Mouse (Mus musculus) limb, embryonic 15.5 days (tissue): ENCODE results near the gene Swt1. TPM values are rescaled to one million over a fixed set of nuclear protein-coding genes. Genes with fewer than 3 reads are reported as not detected.

Source experiments
- ATAC-seq: fragments of 200-750 bp; cut with Nextera tagmentation; 2 replicates; pipeline ENCODE4 v1.8.0; 2017; ENCODE audit warnings: low read depth, moderate TSS enrichment; ENCODE audit not compliant: insufficient number of reproducible peaks, low FRiP score, low TSS enrichment
- H3K27ac ChIP-seq: fragments of 300-500 bp; sonication (generic); 2 replicates; pipeline ENCODE4 v1.5.1; 2015; ENCODE audit warnings: moderate library complexity, mild to moderate bottlenecking, inconsistent platforms
- H3K27me3 ChIP-seq: fragments of 300-500 bp; sonication (generic); 2 replicates; pipeline ENCODE4 v1.6.1; 2015; ENCODE audit warnings: inconsistent platforms
- H3K36me3 ChIP-seq: fragments of 300-500 bp; sonication (generic); 2 replicates; pipeline ENCODE4 v1.6.1; 2015; ENCODE audit warnings: inconsistent platforms
- H3K4me1 ChIP-seq: fragments of 300-500 bp; sonication (generic); 2 replicates; pipeline ENCODE4 v1.6.1; 2015; ENCODE audit warnings: inconsistent platforms
- H3K4me2 ChIP-seq: fragments of 300-500 bp; sonication (generic); 2 replicates; pipeline ENCODE4 v1.6.1; 2015; ENCODE audit warnings: mild to moderate bottlenecking, inconsistent platforms
- H3K4me3 ChIP-seq: fragments of 300-500 bp; sonication (generic); 2 replicates; pipeline ENCODE4 v1.5.1; 2015; ENCODE audit warnings: mild to moderate bottlenecking, inconsistent platforms
- H3K9ac ChIP-seq: fragments of 300-500 bp; sonication (generic); 2 replicates; pipeline ENCODE4 v1.6.1; 2015; ENCODE audit warnings: inconsistent platforms
- H3K9me3 ChIP-seq: fragments of 300-500 bp; sonication (generic); 2 replicates; pipeline ENCODE4 v1.6.1; 2016; ENCODE audit warnings: inconsistent platforms
- WGBS: fragments of 180-500 bp; shearing (Covaris S2); methylation state at CpG from one replicate; pipeline ENCODE4 v1.1.7; 2015; 5-methylcytosine and 5-hydroxymethylcytosine counted together
- polyA plus RNA-seq: library from polyadenylated mRNA; unstranded; fragments of >200 nt; fragmentation: Nextera tagmentation; extraction: Ambion mirVana; gene quantifications from 2 replicates; pipeline ENCODE4 v1.2.1, GENCODE M21; 2015

Gene Swt1
- polyA plus RNA-seq, 1 experiment from 2014 or later, result 25.1 TPM

- ATAC-seq, result peak; percentile 45
- peaks cover 13% of the 10 kb centered on the region for H3K4me1 ChIP-seq
- H3K27ac ChIP-seq, result peak overlapping the region; percentile 86
- no peaks in the 10 kb centered on the region; the same call in 1 of the 2 replicates for H3K36me3 ChIP-seq
- peak overlapping the region; percentile 51 for H3K4me2 ChIP-seq
- H3K9ac ChIP-seq, result peak overlapping the region; percentile 68
- peak overlapping the region; percentile 84 for H3K4me3 ChIP-seq
- H3K27me3 ChIP-seq, result no peaks in the 10 kb centered on the region
- 0% methylated on average over 26 of the region's 26 CpGs for WGBS
- H3K9me3 ChIP-seq, result no peaks in the 10 kb centered on the region
Observed at GRCm38 (mm10) chr1:151427888-151428262, 380 bp downstream of the Swt1 start.

DNA sequence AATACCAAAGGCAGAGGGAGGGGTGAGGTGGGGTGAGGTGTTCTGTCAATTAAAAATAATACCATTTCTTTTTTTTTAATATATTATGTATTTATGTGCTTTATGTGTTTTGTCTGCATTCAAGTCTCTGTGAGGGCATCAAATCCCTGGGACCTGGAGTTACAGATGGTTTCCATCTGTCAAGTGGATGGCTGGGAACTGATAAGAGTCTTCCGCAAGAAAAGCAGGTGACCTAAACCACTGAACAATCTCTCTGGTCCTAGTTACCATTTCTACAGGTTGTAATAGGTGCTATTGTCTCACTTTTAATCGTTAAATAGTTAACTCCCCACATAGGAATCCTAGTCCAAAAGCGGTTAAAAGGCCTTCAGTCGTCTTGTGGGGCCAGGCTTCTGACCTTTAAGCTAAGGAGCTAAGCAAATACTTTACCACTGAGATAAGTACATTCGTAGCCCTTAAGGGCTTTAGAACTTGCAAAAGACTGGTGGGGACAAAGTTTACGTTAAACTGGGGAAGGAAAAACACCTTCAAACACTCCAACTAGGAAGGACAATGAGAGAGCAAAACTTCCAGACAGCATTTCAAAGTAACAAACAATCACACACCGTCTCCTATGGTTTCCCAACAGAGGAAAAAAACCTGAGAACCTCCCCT lies 1.2 kb downstream of the Swt1 start:
- Histone ChIP-seq H3K27me3 (no peaks in the 10 kb centered on the region), H3K27ac (no peak overlapping the region), H3K36me3 (peaks cover 4% of the 10 kb centered on the region; the same call in 1 of the 2 replicates), H3K4me3 (peak overlapping the region; percentile 84), H3K4me2 (peak overlapping the region; percentile 51), H3K9me3 (no peaks in the 10 kb centered on the region), H3K9ac (0 out of 2 replicates have a peak overlapping the region, but pooled peaks have one; percentile 68), H3K4me1 (peaks cover 13% of the 10 kb centered on the region)
- ATAC-seq, result no peak
- 15% methylated on average over 7 of the region's 7 CpGs for WGBS

GRCm38 (mm10) chr1:151422178-151422577 lies 6.1 kb downstream of the Swt1 start:
- H3K36me3 ChIP-seq, result peaks cover 26% of the 10 kb centered on the region
- no peak for ATAC-seq

DNA sequence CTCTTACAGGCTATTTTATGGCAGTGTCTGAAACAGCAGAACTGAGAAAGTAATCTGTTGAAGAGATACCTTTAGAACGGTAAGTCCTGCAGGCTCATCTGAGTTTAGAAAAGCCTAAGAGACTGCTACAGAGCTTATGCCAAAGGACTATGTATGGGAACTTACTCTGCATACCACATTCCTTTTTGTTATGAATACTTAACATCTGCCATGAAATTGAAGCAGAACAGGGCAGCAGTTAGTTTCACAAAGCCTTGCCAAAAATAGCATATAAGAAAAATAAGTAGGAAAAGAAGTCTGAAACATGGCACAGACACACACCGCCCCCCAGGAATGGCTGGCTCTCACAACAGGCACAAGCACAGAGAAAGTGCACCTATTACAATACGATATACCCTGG lies 18.4 kb downstream of the Swt1 start:
- H3K27me3 ChIP-seq, result no peaks in the 10 kb centered on the region
- no peaks in the 10 kb centered on the region for H3K4me1 ChIP-seq
- H3K27ac ChIP-seq, result no peak overlapping the region
- no peak for ATAC-seq
- H3K4me2 ChIP-seq, result no peak overlapping the region
- WGBS, result 40% methylated on average over 3 of the region's 3 CpGs
- H3K36me3 ChIP-seq, result peaks cover 8% of the 10 kb centered on the region; the same call in 1 of the 2 replicates
- H3K4me3 ChIP-seq, result no peak overlapping the region
- H3K9me3 ChIP-seq, result no peaks in the 10 kb centered on the region
- H3K9ac ChIP-seq, result no peak overlapping the region

More at GRCm38 (mm10) chr1:151422178-151422577, 6.1 kb downstream of the Swt1 start:
- H3K9me3 ChIP-seq, result no peaks in the 10 kb centered on the region
- no peak overlapping the region for H3K4me2 ChIP-seq
- peaks cover 4% of the 10 kb centered on the region for H3K4me1 ChIP-seq
- H3K27me3 ChIP-seq, result no peaks in the 10 kb centered on the region
- H3K4me3 ChIP-seq, result no peak overlapping the region
- WGBS, result 83% methylated on average over 3 of the region's 3 CpGs
- no peak overlapping the region for H3K27ac ChIP-seq
- no peak overlapping the region for H3K9ac ChIP-seq

DNA sequence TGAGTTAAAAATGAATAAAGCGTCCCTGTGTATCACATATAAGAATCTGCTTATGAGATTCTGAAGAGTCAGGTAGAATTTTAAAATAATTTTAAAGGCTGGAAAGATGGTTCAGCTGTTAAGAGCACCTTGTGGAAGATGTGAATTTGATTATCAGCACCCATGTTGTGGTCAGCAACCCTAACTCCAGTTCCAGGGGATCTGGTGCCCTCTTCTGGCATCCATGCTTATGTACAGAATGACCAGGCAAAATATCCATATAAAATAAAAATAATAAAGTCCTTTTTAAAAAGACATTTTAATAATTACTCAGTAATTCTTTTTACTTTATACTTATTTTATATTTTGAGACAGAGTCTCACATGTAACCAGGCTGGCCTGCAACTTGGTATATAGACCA lies 38.2 kb downstream of the Swt1 start:
- ATAC-seq, result no peak
- Histone ChIP-seq H3K4me3 (no peak overlapping the region), H3K4me2 (no peak overlapping the region), H3K27me3 (no peaks in the 10 kb centered on the region), H3K27ac (no peak overlapping the region), H3K9ac (no peak overlapping the region), H3K9me3 (no peaks in the 10 kb centered on the region), H3K4me1 (no peaks in the 10 kb centered on the region), H3K36me3 (peaks cover 26% of the 10 kb centered on the region)
- 94% methylated on average over 1 of the region's 1 CpGs for WGBS

DNA sequence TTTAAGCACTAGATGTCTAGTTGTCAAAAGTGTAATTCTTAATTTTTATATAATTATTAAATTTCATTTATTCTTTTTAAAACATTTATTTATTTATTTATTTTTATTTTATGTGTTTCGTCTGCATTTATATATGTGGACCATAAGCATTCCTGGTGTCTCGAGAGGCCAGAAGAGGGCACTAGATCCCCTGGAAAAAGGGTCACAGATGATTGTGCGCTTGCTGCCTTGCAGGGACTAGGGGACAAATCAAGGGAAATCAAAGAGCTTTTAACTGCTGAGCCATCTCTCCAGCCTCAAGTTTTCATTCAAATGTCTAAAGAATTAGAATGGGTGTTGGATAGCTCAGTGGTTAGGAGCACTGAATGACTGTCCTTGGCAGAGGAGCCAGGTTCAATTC lies 50.9 kb downstream of the Swt1 start:
- H3K27ac ChIP-seq, result no peak overlapping the region
- 89% methylated on average over 3 of the region's 3 CpGs for WGBS

GRCm38 (mm10) chr1:151372823-151373222 lies 55.4 kb downstream of the Swt1 start:
- Histone ChIP-seq H3K27ac (no peak overlapping the region), H3K36me3 (peaks cover 30% of the 10 kb centered on the region), H3K4me1 (no peaks in the 10 kb centered on the region), H3K4me2 (no peak overlapping the region), H3K27me3 (no peaks in the 10 kb centered on the region), H3K9me3 (no peaks in the 10 kb centered on the region), H3K4me3 (no peak overlapping the region), H3K9ac (no peak overlapping the region)
- 86% methylated on average over 1 of the region's 1 CpGs for WGBS
- no peak for ATAC-seq

More for the DNA sequence above, 50.9 kb downstream of the Swt1 start:
- H3K4me2 ChIP-seq, result no peak overlapping the region
- no peak for ATAC-seq
- no peaks in the 10 kb centered on the region for H3K4me1 ChIP-seq
- no peaks in the 10 kb centered on the region for H3K9me3 ChIP-seq
- no peak overlapping the region for H3K9ac ChIP-seq
- H3K36me3 ChIP-seq, result peaks cover 14% of the 10 kb centered on the region; the same call in 1 of the 2 replicates
- H3K4me3 ChIP-seq, result no peak overlapping the region
- no peaks in the 10 kb centered on the region for H3K27me3 ChIP-seq

- ATAC-seq, result no peak
- Histone ChIP-seq H3K9me3 (no peaks in the 10 kb centered on the region), H3K4me2 (no peak overlapping the region), H3K9ac (no peak overlapping the region), H3K4me3 (no peak overlapping the region), H3K27ac (no peak overlapping the region), H3K27me3 (no peaks in the 10 kb centered on the region), H3K4me1 (no peaks in the 10 kb centered on the region), H3K36me3 (peaks cover 35% of the 10 kb centered on the region)
- WGBS, result 85% methylated on average over 5 of the region's 5 CpGs
Observed at GRCm38 (mm10) chr1:151371543-151371942, 56.7 kb downstream of the Swt1 start.

- no peak for ATAC-seq
- Histone ChIP-seq H3K27me3 (no peaks in the 10 kb centered on the region), H3K9ac (no peak overlapping the region), H3K4me1 (no peaks in the 10 kb centered on the region), H3K4me3 (no peak overlapping the region), H3K36me3 (peaks cover 45% of the 10 kb centered on the region), H3K27ac (no peak overlapping the region), H3K4me2 (no peak overlapping the region), H3K9me3 (no peaks in the 10 kb centered on the region)
- WGBS, result 81% methylated on average over 3 of the region's 3 CpGs
Observed at GRCm38 (mm10) chr1:151370573-151370972, 57.7 kb downstream of the Swt1 start.

- no peak overlapping the region for H3K9ac ChIP-seq
- peaks cover 66% of the 10 kb centered on the region for H3K36me3 ChIP-seq
- no peaks in the 10 kb centered on the region for H3K4me1 ChIP-seq
- H3K27me3 ChIP-seq, result no peaks in the 10 kb centered on the region
- H3K4me2 ChIP-seq, result no peak overlapping the region
- H3K4me3 ChIP-seq, result no peak overlapping the region
- ATAC-seq, result no peak
- H3K27ac ChIP-seq, result no peak overlapping the region
- H3K9me3 ChIP-seq, result no peaks in the 10 kb centered on the region
- 75% methylated on average over 3 of the region's 3 CpGs for WGBS
Observed at GRCm38 (mm10) chr1:151368444-151368843, 59.8 kb downstream of the Swt1 start.

- WGBS, result 89% methylated on average over 5 of the region's 5 CpGs
- Histone ChIP-seq H3K9me3 (no peaks in the 10 kb centered on the region), H3K4me3 (no peak overlapping the region), H3K4me1 (no peaks in the 10 kb centered on the region), H3K27me3 (no peaks in the 10 kb centered on the region), H3K9ac (no peak overlapping the region), H3K4me2 (no peak overlapping the region), H3K36me3 (peaks cover 73% of the 10 kb centered on the region), H3K27ac (no peak overlapping the region)
- ATAC-seq, result no peak
Observed at GRCm38 (mm10) chr1:151367721-151368324, 60.4 kb downstream of the Swt1 start.

DNA sequence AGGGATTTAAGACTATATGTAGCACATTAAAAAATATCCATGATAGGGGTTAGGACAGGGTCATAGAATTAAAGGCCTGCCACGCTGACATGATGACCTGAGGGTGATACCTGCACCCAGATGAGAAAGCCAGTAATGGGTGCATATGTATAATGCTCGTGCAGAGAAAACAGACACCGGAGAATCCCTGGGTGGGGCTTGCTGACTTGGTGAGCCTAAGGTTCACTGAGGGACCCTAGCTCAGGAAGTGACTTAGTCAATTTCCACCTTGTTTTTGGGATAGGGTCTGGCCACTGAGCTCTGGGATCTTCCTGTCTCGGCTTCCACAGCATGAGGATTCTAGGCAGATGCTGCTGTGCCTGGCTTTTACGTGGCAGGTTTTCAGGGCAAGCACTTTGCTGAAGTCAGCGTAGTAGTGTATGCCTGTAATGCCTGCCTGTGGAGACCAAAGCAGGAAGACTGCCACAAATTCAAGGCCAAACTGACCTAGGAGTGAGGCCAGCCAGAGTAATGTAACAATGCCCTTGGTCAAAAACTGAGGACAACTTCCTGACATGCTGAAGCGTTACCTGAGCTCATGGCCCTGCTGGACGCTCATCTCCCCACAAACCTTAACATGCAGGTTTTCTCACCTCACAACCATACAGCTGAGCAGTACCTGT lies 61.2 kb downstream of the Swt1 start:
- Histone ChIP-seq H3K4me1 (no peaks in the 10 kb centered on the region), H3K27me3 (no peaks in the 10 kb centered on the region), H3K4me3 (no peak overlapping the region), H3K9me3 (no peaks in the 10 kb centered on the region), H3K4me2 (no peak overlapping the region), H3K9ac (no peak overlapping the region), H3K27ac (no peak overlapping the region), H3K36me3 (peaks cover 80% of the 10 kb centered on the region)
- ATAC-seq, result no peak
- WGBS, result 85% methylated on average over 8 of the region's 8 CpGs
